Mouse (Mus musculus): ENCODE results near the gene Slc25a25.

Gene Slc25a25

GRCm38 (mm10) chr2:32430701-32431676 is 20.3 kb downstream of the Slc25a25 start:
- peak; percentile 99 for ATAC-seq (ENCODE audit: insufficient number of reproducible peaks, low FRiP score, low TSS enrichment)

GRCm38 (mm10) chr2:32429215-32429891 is 21.9 kb downstream of the Slc25a25 start:
- no peak for ATAC-seq (ENCODE audit: insufficient number of reproducible peaks, low FRiP score, low TSS enrichment)

- ATAC-seq (ENCODE audit: insufficient number of reproducible peaks, low FRiP score, low TSS enrichment) = no peak
Observed at GRCm38 (mm10) chr2:32428262-32428722, 23.0 kb downstream of the Slc25a25 start.

GRCm38 (mm10) chr2:32427720-32428119 is 23.5 kb downstream of the Slc25a25 start:
- ATAC-seq (ENCODE audit: insufficient number of reproducible peaks, low FRiP score, low TSS enrichment) = no peak

- no peak for ATAC-seq (ENCODE audit: insufficient number of reproducible peaks, low FRiP score, low TSS enrichment)
Observed at GRCm38 (mm10) chr2:32426141-32426540, 25.1 kb downstream of the Slc25a25 start.

DNA sequence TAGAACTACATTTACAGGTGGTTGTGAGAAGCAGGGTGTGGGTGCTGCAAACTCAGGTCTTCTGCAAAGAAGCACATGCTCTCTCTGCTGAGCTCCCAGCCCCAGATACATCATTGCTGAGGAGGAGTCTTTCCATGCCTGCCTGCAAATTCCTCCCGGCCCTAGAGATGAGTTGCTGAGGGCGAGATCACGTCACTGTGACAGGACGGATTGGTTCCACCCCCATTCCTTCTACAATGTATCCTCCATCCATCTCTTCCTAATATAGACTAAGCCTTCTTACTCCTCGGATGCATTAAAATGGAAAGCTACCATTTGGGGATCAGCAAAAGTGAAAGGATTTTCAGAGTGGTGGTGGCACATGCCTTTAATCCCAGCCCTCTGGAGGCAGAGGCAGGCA is 25.7 kb downstream of the Slc25a25 start:
- ATAC-seq (ENCODE audit: insufficient number of reproducible peaks, low FRiP score, low TSS enrichment) = no peak

DNA sequence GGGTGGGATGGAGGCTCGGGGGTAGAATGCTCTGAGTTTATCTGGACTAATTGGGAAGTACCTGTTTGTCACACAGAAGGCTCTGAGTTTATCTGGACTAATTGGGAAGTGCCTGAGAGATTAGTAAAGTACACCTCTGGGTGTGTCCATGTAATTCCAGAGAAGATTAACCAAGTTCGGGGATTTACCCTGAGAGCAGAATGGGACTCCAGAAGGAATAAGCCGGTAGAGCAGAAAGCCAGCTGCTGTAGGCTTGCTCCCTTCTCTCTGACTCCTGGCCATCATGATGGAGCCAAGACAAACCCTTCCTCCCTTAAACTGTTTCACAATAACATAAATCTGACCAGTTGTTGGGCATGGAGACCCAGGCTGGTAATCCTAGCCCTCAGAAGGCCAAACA is 26.4 kb downstream of the Slc25a25 start:
- no peak for ATAC-seq (ENCODE audit: insufficient number of reproducible peaks, low FRiP score, low TSS enrichment)

DNA sequence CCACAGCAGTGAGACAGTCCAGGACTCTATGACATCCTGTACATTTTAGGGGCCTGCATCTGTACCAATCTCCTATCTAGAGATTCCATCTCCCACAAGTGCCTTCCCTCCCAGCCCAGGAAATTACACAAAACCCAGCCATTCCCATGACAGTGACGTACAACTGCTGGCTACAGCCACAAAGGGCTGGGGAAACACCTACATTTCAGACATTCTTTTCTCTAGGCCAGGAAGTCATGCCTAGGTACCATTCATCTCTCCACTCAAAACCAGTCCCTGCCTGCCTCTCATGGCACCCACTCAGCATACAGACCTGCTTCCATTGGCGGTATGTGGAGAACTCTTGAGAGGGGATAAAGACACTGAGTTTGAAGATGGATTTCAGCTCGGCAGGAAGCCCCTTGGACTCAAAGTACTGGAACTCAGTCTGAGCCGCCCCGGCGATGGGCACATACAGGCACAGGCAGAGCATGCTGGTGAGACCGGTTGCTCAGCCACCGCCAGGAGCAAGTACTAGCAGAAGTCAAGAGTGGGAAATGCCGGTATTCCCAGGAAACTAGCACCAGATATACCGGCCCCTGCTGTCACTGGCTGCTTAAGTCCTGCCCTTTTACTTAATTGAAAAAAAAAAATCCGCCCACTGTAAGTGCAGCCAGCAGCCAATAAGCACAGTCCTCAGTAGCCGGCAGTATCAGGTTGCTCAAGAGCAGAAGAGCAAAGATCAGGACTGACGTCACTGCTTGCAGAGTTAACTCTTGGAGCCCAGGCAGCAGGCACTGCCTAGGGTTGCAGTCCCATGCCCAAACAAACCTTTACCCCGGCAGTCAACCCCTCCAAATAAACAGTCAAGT is 27.5 kb downstream of the Slc25a25 start:
- ATAC-seq (ENCODE audit: insufficient number of reproducible peaks, low FRiP score, low TSS enrichment) = peak; percentile 58

GRCm38 (mm10) chr2:32421851-32422251 is 29.4 kb downstream of the Slc25a25 start:
- ATAC-seq (ENCODE audit: insufficient number of reproducible peaks, low FRiP score, low TSS enrichment) = no peak

GRCm38 (mm10) chr2:32420647-32421046 is 30.6 kb downstream of the Slc25a25 start:
- no peak for ATAC-seq (ENCODE audit: insufficient number of reproducible peaks, low FRiP score, low TSS enrichment)

- no peak for ATAC-seq (ENCODE audit: insufficient number of reproducible peaks, low FRiP score, low TSS enrichment)
Observed at GRCm38 (mm10) chr2:32420066-32420608, 31.1 kb downstream of the Slc25a25 start.

DNA sequence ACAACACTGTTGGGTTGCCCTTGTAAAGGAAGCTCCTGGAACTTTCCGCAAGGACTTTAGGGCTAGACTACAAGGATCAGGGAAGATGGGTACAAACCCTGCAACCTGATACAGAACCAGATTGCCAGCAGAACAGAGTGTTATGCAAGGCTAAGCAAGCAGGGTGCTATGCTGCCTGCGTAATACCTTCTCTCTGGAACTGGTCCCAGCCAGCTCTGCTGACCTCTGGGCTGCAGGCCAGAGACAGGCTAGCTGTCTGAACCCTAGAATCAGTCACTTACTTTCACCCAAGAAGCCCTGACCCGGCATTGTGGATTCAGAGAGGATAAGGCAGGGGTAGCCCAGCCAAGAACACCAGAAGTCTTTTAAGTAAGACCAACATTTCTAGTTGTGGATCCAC is 31.9 kb downstream of the Slc25a25 start:
- no peak; the same call in 1 of the 2 replicates for ATAC-seq (ENCODE audit: insufficient number of reproducible peaks, low FRiP score, low TSS enrichment)

DNA sequence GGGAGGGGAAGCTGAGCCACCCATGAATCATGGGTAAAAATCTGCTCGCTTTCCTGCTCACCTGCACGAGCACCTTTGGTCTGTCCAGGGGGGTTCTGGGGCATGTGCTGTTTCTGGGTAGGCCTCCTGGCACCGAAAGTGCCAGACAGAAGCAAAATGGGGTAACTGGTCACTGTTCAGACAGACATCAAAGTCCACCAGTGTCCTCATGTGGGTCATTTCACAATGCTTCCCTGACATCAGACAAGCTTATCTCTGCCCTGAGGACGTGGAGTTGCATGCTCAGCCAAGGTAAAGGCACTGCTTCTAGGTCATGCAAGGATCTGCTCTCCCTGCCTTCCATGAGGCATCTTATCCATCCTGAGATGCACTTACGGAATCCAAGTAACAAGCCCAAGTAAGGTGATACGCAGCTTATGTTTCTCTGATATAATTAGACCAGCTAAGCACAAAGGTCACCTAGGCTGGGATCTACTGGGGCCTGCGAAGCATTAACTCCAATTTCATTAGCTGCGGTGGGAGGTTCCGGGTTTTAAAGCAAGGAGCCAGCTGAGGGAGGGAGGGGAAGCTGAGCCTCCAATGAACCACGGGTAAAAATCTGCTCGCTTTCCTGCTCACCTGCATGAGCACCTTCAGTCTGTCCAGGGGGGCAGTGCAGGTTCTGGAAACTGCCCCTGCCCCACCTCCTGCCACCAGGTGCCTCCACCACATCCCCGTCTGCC is 32.7 kb downstream of the Slc25a25 start:
- ATAC-seq (ENCODE audit: insufficient number of reproducible peaks, low FRiP score, low TSS enrichment) = no peak

- no peak for ATAC-seq (ENCODE audit: insufficient number of reproducible peaks, low FRiP score, low TSS enrichment)
Observed at GRCm38 (mm10) chr2:32417486-32417885, 33.8 kb downstream of the Slc25a25 start.

- no peak for ATAC-seq (ENCODE audit: insufficient number of reproducible peaks, low FRiP score, low TSS enrichment)
Observed at GRCm38 (mm10) chr2:32416556-32416955, 34.7 kb downstream of the Slc25a25 start.

- no peak for ATAC-seq (ENCODE audit: insufficient number of reproducible peaks, low FRiP score, low TSS enrichment)
Observed at GRCm38 (mm10) chr2:32415801-32416200, 35.4 kb downstream of the Slc25a25 start.

DNA sequence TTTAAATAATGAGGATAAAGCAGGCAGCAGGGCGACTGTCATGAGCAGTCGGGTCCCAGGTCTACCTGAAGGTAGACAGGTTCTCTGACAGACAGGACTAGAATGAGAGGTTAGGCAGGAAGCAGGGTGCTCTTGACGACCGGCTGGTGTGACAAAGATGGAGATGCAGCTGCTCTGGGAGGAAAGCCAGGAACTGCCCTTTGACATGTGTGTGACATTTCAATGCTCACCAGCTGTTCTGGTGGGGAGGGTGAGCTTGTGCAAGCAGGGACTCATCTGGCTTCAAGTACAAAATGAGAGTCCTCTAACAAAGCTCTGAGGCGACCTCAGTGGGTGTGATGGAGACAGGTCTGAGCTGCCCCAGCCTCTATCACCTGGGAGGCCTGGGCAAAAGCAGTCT is 37.3 kb downstream of the Slc25a25 start:
- no peak for ATAC-seq (ENCODE audit: insufficient number of reproducible peaks, low FRiP score, low TSS enrichment)

DNA sequence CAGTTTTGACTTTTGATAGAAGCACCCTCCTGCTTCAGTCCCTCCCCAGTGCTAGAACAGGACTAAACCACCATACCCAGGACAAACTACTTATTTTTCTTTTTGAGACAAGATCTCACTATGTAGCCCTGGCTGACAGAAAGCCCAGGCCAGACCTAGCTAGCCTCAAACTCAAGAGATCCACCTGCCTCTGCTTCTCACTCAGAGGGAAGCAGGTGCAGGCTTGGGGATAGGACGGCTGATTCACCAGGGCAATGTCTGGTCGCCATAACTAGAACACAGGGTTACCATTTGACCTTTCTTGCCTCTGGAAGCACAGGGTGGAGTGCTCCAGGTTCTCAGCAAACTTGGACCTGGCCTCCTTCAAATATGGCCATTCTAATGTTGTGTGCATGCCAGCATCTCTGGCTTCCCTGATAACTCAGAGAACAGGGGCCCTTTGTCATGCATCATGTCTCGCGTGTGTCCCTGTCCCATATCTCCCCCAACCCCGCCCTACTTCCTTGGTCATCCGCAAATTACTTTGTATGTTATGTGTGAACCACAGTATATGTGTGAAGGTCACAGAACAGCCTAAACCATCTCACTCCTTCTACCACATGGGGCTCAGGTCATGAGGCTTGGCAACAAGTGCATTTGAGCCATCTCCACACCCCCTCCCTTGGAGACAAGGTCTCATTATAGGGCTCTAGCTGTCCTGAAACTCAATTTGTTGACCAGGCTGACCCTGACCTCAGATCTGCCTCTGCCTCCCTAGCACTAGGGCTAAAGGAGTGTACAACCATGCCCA is 38.3 kb downstream of the Slc25a25 start:
- no peak for ATAC-seq (ENCODE audit: insufficient number of reproducible peaks, low FRiP score, low TSS enrichment)

DNA sequence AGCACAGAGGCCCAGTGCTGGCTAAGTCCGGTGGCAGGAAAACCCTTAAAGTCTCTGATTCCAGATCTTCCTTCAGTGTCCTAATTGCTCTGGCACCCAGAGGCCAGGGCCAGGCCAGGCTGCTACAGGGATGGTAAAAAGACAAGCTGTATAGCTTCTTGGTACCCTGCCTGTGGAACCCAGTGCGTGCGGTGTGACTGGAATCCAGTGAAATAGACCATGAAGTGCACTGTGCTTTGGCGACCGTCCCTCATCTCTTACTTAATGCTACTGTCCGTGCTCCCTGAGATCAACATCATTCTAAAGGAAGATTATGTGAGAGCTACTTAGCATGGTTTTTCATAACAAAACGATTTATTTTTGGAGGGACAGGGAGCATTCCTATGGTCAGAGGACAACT is 39.8 kb downstream of the Slc25a25 start:
- ATAC-seq (ENCODE audit: insufficient number of reproducible peaks, low FRiP score, low TSS enrichment) = no peak
